Mouse (Mus musculus) limb, embryonic 14.5 days (tissue): ENCODE results near the gene Gm11639. TPM values are rescaled to one million over a fixed set of nuclear protein-coding genes. Genes with fewer than 3 reads are reported as not detected.

Experiments
- ATAC-seq: fragments of 200-750 bp; cut with Nextera tagmentation; 2 replicates; pipeline ENCODE4 v1.8.0; 2017; ENCODE audit warnings: low read depth, moderate number of reproducible peaks, moderate TSS enrichment; ENCODE audit not compliant: low FRiP score
- DNase-seq: peaks from one replicate; pipeline ENCODE4 v3.0.0-alpha.2; 2015; ENCODE audit warnings: low spot score
- H3K27ac ChIP-seq: fragments of 300-500 bp; sonication (generic); replicated peaks from 2 replicates; pipeline ENCODE4 v1.5.1; 2014; ENCODE audit warnings: low read depth, mild to moderate bottlenecking, low read length, moderate library complexity, mixed read lengths
- H3K27me3 ChIP-seq: fragments of 300-500 bp; sonication (generic); 2 replicates; pipeline ENCODE4 v1.6.1; 2014; ENCODE audit warnings: low read length, mixed read lengths; ENCODE audit not compliant: control insufficient read depth, insufficient read depth
- H3K36me3 ChIP-seq: fragments of 300-500 bp; sonication (generic); 2 replicates; pipeline ENCODE4 v1.6.1; 2014; ENCODE audit warnings: mild to moderate bottlenecking, low read length, moderate library complexity, mixed read lengths; ENCODE audit not compliant: control insufficient read depth, insufficient read depth
- H3K4me1 ChIP-seq: fragments of 300-500 bp; sonication (generic); 2 replicates; pipeline ENCODE4 v1.6.1; 2014; ENCODE audit warnings: antibody characterized with exemption, low read length, mixed read lengths; ENCODE audit not compliant: control insufficient read depth, insufficient read depth
- H3K4me2 ChIP-seq: fragments of 300-500 bp; sonication (generic); replicated peaks from 2 replicates; pipeline ENCODE4 v1.6.1; 2014; ENCODE audit warnings: low read depth, mild to moderate bottlenecking, low read length, moderate library complexity; ENCODE audit not compliant: severe bottlenecking
- H3K4me3 ChIP-seq: fragments of 300-500 bp; sonication (generic); replicated peaks from 2 replicates; pipeline ENCODE4 v1.5.1; 2014; ENCODE audit warnings: low read length
- H3K9ac ChIP-seq: fragments of 300-500 bp; sonication (generic); 2 replicates; pipeline ENCODE4 v1.6.1; 2014; ENCODE audit warnings: mild to moderate bottlenecking, low read depth, low read length, moderate library complexity; ENCODE audit not compliant: severe bottlenecking
- H3K9me3 ChIP-seq: fragments of 300-500 bp; sonication (generic); 2 replicates; pipeline ENCODE4 v1.6.1; 2016; ENCODE audit warnings: low read length; ENCODE audit not compliant: control insufficient read depth
- POLR2A ChIP-seq: fragments of 200-500 bp; IDR thresholded peaks from 2 replicates; pipeline ENCODE4 v1.8.0; 2012; ENCODE audit warnings: inconsistent platforms, mild to moderate bottlenecking, moderate library complexity, borderline replicate concordance; ENCODE audit not compliant: insufficient read depth, insufficient read length; ENCODE audit errors: extremely low read depth
- WGBS: fragments of 180-500 bp; shearing (Covaris S2); extraction: QIAGEN DNeasy Blood & Tissue Kit; methylation state at CpG from one replicate; pipeline ENCODE4 v1.1.7; 2014; 5-methylcytosine and 5-hydroxymethylcytosine counted together
- polyA plus RNA-seq, 2 experiments: library from polyadenylated mRNA; depleted of rRNA in 1 of 2; stranded (reverse) in 1 of 2; unstranded in 1 of 2; fragments of >200 nt; fragmentation: Nextera tagmentation in 1 of 2; extraction: Ambion mirVana in 1 of 2; gene quantifications; 2 replicates each; pipeline versions ENCODE4 v1.2.1 to v1.2.3; 2012 to 2014

Gene Gm11639
- polyA plus RNA-seq, 2 experiments: under 0.01 to 0.01 TPM

GRCm38 (mm10) chr11:104674768-104675167 lies 10.7 kb upstream of the Gm11639 start:
- no peak overlapping the region for H3K4me2 ChIP-seq
- H3K9me3 ChIP-seq: no peaks in the 10 kb centered on the region
- no peak overlapping the region for H3K27ac ChIP-seq
- H3K4me1 ChIP-seq: no peaks in the 10 kb centered on the region
- H3K4me3 ChIP-seq: no peak overlapping the region
- H3K9ac ChIP-seq: no peak overlapping the region
- 95% methylated on average over 11 of the region's 11 CpGs for WGBS
- no peak for TF ChIP-seq POLR2A
- H3K27me3 ChIP-seq: no peaks in the 10 kb centered on the region
- no peaks in the 10 kb centered on the region for H3K36me3 ChIP-seq
- DNase-seq: no peak
- no peak for ATAC-seq

- 87% methylated on average over 6 of the region's 6 CpGs for WGBS
- DNase-seq: no peak
- Histone ChIP-seq H3K4me2 (no peak overlapping the region), H3K27ac (no peak overlapping the region), H3K9ac (no peak overlapping the region), H3K4me3 (no peak overlapping the region), H3K9me3 (no peaks in the 10 kb centered on the region), H3K36me3 (no peaks in the 10 kb centered on the region), H3K27me3 (no peaks in the 10 kb centered on the region), H3K4me1 (no peaks in the 10 kb centered on the region)
- ATAC-seq: no peak
- no peak for TF ChIP-seq POLR2A
Measured at GRCm38 (mm10) chr11:104693235-104693634, 7.7 kb downstream of the Gm11639 start.

GRCm38 (mm10) chr11:104704097-104704496 lies 18.6 kb downstream of the Gm11639 start:
- no peak for DNase-seq
- no peak overlapping the region for H3K4me2 ChIP-seq
- H3K4me3 ChIP-seq: no peak overlapping the region

GRCm38 (mm10) chr11:104707084-104707483 lies 21.6 kb downstream of the Gm11639 start:
- ATAC-seq: no peak

More at GRCm38 (mm10) chr11:104704097-104704496, 18.6 kb downstream of the Gm11639 start:
- TF ChIP-seq POLR2A: no peak
- H3K9ac ChIP-seq: no peak overlapping the region
- no peaks in the 10 kb centered on the region for H3K9me3 ChIP-seq
- no peaks in the 10 kb centered on the region for H3K36me3 ChIP-seq
- H3K4me1 ChIP-seq: no peaks in the 10 kb centered on the region
- 45% methylated on average over 15 of the region's 15 CpGs for WGBS
- no peaks in the 10 kb centered on the region for H3K27me3 ChIP-seq
- H3K27ac ChIP-seq: no peak overlapping the region
- no peak for ATAC-seq

GRCm38 (mm10) chr11:104744995-104745568 lies 59.6 kb downstream of the Gm11639 start:
- WGBS: 74% methylated on average over 9 of the region's 9 CpGs
- ATAC-seq (no peak), DNase-seq (no peak)
- H3K27ac ChIP-seq: no peak overlapping the region
- H3K4me2 ChIP-seq: no peak overlapping the region
- TF ChIP-seq POLR2A: no peak
- no peaks in the 10 kb centered on the region for H3K36me3 ChIP-seq
- no peak overlapping the region for H3K4me3 ChIP-seq
- H3K4me1 ChIP-seq: no peaks in the 10 kb centered on the region
- no peak overlapping the region for H3K9ac ChIP-seq
- no peaks in the 10 kb centered on the region for H3K9me3 ChIP-seq
- H3K27me3 ChIP-seq: no peaks in the 10 kb centered on the region

More at GRCm38 (mm10) chr11:104707084-104707483, 21.6 kb downstream of the Gm11639 start:
- Histone ChIP-seq H3K27me3 (no peaks in the 10 kb centered on the region), H3K9me3 (no peaks in the 10 kb centered on the region), H3K36me3 (no peaks in the 10 kb centered on the region), H3K4me3 (no peak overlapping the region), H3K27ac (no peak overlapping the region), H3K4me2 (no peak overlapping the region), H3K4me1 (no peaks in the 10 kb centered on the region), H3K9ac (no peak overlapping the region)
- TF ChIP-seq POLR2A: no peak
- 56% methylated on average over 2 of the region's 2 CpGs for WGBS
- DNase-seq: no peak
